Mouse (Mus musculus): ENCODE data around the gene Pkp2.

DNA sequence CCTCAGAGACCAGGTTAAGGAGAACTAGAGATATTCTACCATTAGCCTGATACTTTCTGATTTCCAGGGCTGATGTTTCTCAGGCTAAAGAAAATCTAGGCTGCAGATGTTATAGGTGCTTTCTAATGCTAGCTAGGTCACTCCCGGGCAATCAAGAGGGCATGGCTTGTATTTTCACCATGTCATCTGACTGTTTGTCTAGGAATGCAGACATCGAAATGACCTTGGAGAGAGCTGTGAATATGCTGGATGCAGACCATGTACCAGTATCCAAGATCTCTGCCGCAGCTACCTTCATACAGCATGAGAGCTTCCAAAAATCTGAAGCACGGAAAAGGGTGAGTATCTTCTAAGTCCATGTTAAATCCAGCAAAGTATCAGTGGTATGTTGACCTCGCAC lies 17.3 kb downstream of the Pkp2 start:
- no peak for TF ChIP-seq POLR2A (IDR thresholded peaks at IDR 0.05; ENCODE audit: control insufficient read depth, low read depth, low read length)
- no peak for TF ChIP-seq CTCF (IDR thresholded peaks at IDR 0.05; ENCODE audit: control insufficient read depth, insufficient read depth, insufficient replicate concordance, low read depth, low read length)

Data from testis, adult 2 months (tissue).